Mouse (Mus musculus) embryonic fibroblast, embryonic 13.5 days (primary cell): ENCODE results near the gene Xirp1.

Experiments
- CTCF ChIP-seq: IDR thresholded peaks from 2 replicates; pipeline ENCODE4 v1.5.1; 2011; ENCODE audit warnings: mild to moderate bottlenecking, control low read depth, low read length, moderate library complexity, borderline replicate concordance; ENCODE audit not compliant: insufficient read depth
- POLR2A ChIP-seq: IDR thresholded peaks from 2 replicates; pipeline ENCODE4 v1.6.1; 2011; ENCODE audit warnings: low read depth, mild to moderate bottlenecking, control low read depth, low read length, moderate library complexity

- TF ChIP-seq CTCF = peak; percentile 60; the same call in 1 of the 2 replicates
- no peak for TF ChIP-seq POLR2A
Observed at GRCm38 (mm10) chr9:119973869-119974520, 49.4 kb downstream of the Xirp1 start.
